Mouse (Mus musculus) small intestine, adult 2 months (tissue): ENCODE data around the gene Olfr547.

Experiments
- CTCF ChIP-seq: fragments of 200-500 bp; IDR thresholded peaks from 2 replicates; pipeline ENCODE4 v1.5.1; 2012; ENCODE audit warnings: low read depth, mild to moderate bottlenecking, control low read depth, inconsistent platforms, low read length, moderate library complexity, mixed read lengths; ENCODE audit not compliant: insufficient replicate concordance, insufficient read length; ENCODE audit errors: extremely low read depth
- POLR2A ChIP-seq: fragments of 200-500 bp; IDR thresholded peaks from 2 replicates; pipeline ENCODE4 v1.6.1; 2012; ENCODE audit warnings: low read depth, mild to moderate bottlenecking, control low read depth, inconsistent platforms, low read length, moderate library complexity

DNA sequence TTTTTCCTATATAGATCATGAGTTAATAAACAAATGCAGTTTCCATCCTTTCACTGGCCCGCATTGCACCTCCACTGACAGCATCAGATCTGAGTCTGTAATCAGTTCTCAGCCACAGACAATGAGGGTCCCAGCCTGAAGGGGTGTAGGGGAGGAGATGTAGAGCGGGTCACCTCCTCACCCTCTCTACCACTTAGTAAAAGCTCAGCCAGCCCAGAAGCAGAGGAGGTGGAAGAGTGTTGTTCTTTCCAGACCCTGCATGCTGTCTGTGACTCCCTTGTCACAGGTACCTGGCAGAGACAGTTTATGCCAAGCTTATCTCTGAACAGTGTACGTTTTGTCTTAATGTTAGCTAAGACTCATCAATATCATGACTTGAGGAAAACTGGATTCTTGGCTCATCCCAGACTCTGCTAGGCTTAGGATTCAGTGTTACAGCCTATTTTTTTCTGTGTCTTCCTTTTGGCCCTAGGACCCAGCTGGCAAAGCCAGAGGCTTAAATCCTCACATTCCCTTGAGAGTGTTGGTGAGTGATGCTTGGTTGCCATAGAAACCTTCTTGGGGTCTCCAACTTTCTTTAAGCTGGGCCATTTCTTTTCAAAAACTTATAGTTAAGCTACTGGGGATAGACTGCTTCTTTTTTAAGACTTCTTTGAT, 38.8 kb downstream of the Olfr547 start:
- TF ChIP-seq POLR2A (no peak), CTCF (no peak)
